Mouse (Mus musculus): Measurements from ENCODE around the gene Ddx27. TPM values are rescaled to one million over a fixed set of nuclear protein-coding genes. Genes with fewer than 3 reads are reported as not detected.

The Ddx27 gene
- polyA plus RNA-seq (2015; fragmentation: Nextera tagmentation; extraction: Ambion mirVana) = 46.5 and 52.4 TPM in 2 replicates

GRCm38 (mm10) chr2:167014702-167015381 is at the start of gene Ddx27:
Ddx27 (plus strand) TSS chr2:167015193.

GRCm38 (mm10) chr2:166995796-166996532 is 19.0 kb upstream of the Ddx27 start, which contains the start of gene Stau1:
Stau1 (minus strand) TSS chr2:166996299.

GRCm38 (mm10) chr2:167062965-167063880 is 48.2 kb downstream of the Ddx27 start, which contains the start of gene Znfx1:
Znfx1 (minus strand) TSS chr2:167063015.

Other genes starting within 250 kb of the Ddx27 start
- gene Trp53rkb, start 222.7 kb upstream of the Ddx27 start, polyA plus RNA-seq (2015; fragmentation: Nextera tagmentation; extraction: Ambion mirVana) = 4.9 and 5.8 TPM in 2 replicates
- 3.5 and 3.9 TPM in 2 replicates for gene Arfgef2, start 209.6 kb upstream of the Ddx27 start, polyA plus RNA-seq (2015; fragmentation: Nextera tagmentation; extraction: Ambion mirVana)
- 41.1 and 43.9 TPM in 2 replicates for gene Cse1l, start 109.2 kb upstream of the Ddx27 start, polyA plus RNA-seq (2015; fragmentation: Nextera tagmentation; extraction: Ambion mirVana)
- 23.0 and 26.7 TPM in 2 replicates for gene Stau1, start 18.9 kb upstream of the Ddx27 start, polyA plus RNA-seq (2015; fragmentation: Nextera tagmentation; extraction: Ambion mirVana)
- gene Znfx1, start 47.8 kb downstream of the Ddx27 start, polyA plus RNA-seq (2015; fragmentation: Nextera tagmentation; extraction: Ambion mirVana) = 8.8 and 10.1 TPM in 2 replicates
- 0.46 and 0.62 TPM in 2 replicates for gene Kcnb1, start 175.0 kb downstream of the Ddx27 start, polyA plus RNA-seq (2015; fragmentation: Nextera tagmentation; extraction: Ambion mirVana)
- gene Ptgis, start 225.4 kb downstream of the Ddx27 start, polyA plus RNA-seq (2015; fragmentation: Nextera tagmentation; extraction: Ambion mirVana) = 7.6 and 8.3 TPM in 2 replicates